ENCODE assay signal across 17 mouse cellular contexts in genomic region chr13:95779261-95779660, GRCm38 (mm10).
DNase-seq lines count a peak whose midpoint lies in the region; ATAC-seq and TF ChIP-seq lines count a peak whose summit lies in the region.
"Had no signal": no experiment of that assay in that cellular context is flagged by ENCODE, and none has a peak within 500 bp of the region (broad histone marks: within the 10 kb centered on the region; RNA-seq: fewer than 3 reads in every experiment).

No protein-coding gene starts in this region.

- 84% methylated on average over 8 of the region's 8 CpGs for WGBS in embryonic facial prominence, embryonic 10.5 days
- WGBS in intestine, embryonic 16.5 days, result 49% methylated on average over 8 of the region's 8 CpGs
- 44% methylated on average over 8 of the region's 8 CpGs for WGBS in stomach, embryonic 16.5 days
- 96% methylated on average over 8 of the region's 8 CpGs for WGBS in midbrain, embryonic 13.5 days
- 81% methylated on average over 8 of the region's 8 CpGs for WGBS in hindbrain, embryonic 11.5 days

- H3K36me3 ChIP-seq in embryonic facial prominence, embryonic 10.5 days (replicated peaks), result no peaks in the 10 kb centered on the region
- no peaks in the 10 kb centered on the region for H3K36me3 ChIP-seq in intestine, embryonic 16.5 days (ENCODE audit: control insufficient read depth, insufficient read depth, low read length)
- no peaks in the 10 kb centered on the region for H3K36me3 ChIP-seq in stomach, embryonic 16.5 days (ENCODE audit: control insufficient read depth, insufficient read depth, low read length)
- H3K36me3 ChIP-seq in midbrain, embryonic 13.5 days, result no peaks in the 10 kb centered on the region
- no peaks in the 10 kb centered on the region for H3K36me3 ChIP-seq in hindbrain, embryonic 11.5 days (ENCODE audit: control insufficient read depth, insufficient read depth, low read length)
- H3K36me3 ChIP-seq: forebrain, embryonic 15.5 days had no signal

- no peaks in the 10 kb centered on the region for H3K9me3 ChIP-seq in embryonic facial prominence, embryonic 10.5 days
- no peaks in the 10 kb centered on the region for H3K9me3 ChIP-seq in intestine, embryonic 16.5 days (ENCODE audit: control insufficient read depth, low read length)
- H3K9me3 ChIP-seq in stomach, embryonic 16.5 days (replicated peaks; ENCODE audit: control insufficient read depth, low read length), result no peaks in the 10 kb centered on the region
- H3K9me3 ChIP-seq in midbrain, embryonic 13.5 days, result no peaks in the 10 kb centered on the region
- no peaks in the 10 kb centered on the region for H3K9me3 ChIP-seq in hindbrain, embryonic 11.5 days (ENCODE audit: control insufficient read depth, low read length)
- H3K9me3 ChIP-seq: forebrain, embryonic 15.5 days; megakaryocyte, embryonic 14.5 days had no signal

- TF ChIP-seq CTCF in layer of hippocampus, adult 2 months (conservative IDR thresholded peaks at IDR 0.05), result no peak

- H3K27me3 ChIP-seq in embryonic facial prominence, embryonic 10.5 days (replicated peaks; ENCODE audit: low read depth, poor library complexity, severe bottlenecking), result no peaks in the 10 kb centered on the region
- no peaks in the 10 kb centered on the region for H3K27me3 ChIP-seq in intestine, embryonic 16.5 days (replicated peaks; ENCODE audit: control insufficient read depth, insufficient read depth, low read length)
- no peaks in the 10 kb centered on the region for H3K27me3 ChIP-seq in stomach, embryonic 16.5 days (ENCODE audit: control insufficient read depth, insufficient read depth, low read length)
- no peaks in the 10 kb centered on the region for H3K27me3 ChIP-seq in midbrain, embryonic 13.5 days
- H3K27me3 ChIP-seq in hindbrain, embryonic 11.5 days (ENCODE audit: control insufficient read depth, insufficient read depth, low read length), result no peaks in the 10 kb centered on the region
- H3K27me3 ChIP-seq: forebrain, embryonic 15.5 days; Patski had no signal

- H3K27ac ChIP-seq in layer of hippocampus, adult 2 months, result peak overlapping the region; percentile 92
- H3K27ac ChIP-seq in embryonic facial prominence, embryonic 10.5 days (replicated peaks), result peak overlapping the region; percentile 10
- H3K27ac ChIP-seq in intestine, embryonic 16.5 days (ENCODE audit: low read length), result no peak overlapping the region
- H3K27ac ChIP-seq in stomach, embryonic 16.5 days (ENCODE audit: low read length), result no peak overlapping the region
- H3K27ac ChIP-seq in midbrain, embryonic 13.5 days, result no peak overlapping the region
- H3K27ac ChIP-seq in hindbrain, embryonic 11.5 days (ENCODE audit: low read depth, low read length), result no peak overlapping the region
- H3K27ac ChIP-seq: forebrain, embryonic 15.5 days; liver, embryonic 14.5 days had no signal

- peak; percentile 41 for ATAC-seq in intestine, embryonic 16.5 days
- peak; percentile 48; the same call in 1 of the 2 replicates for ATAC-seq in stomach, embryonic 16.5 days (ENCODE audit: insufficient read depth, low FRiP score)
- ATAC-seq in midbrain, embryonic 13.5 days, result no peak
- no peak for ATAC-seq in hindbrain, embryonic 11.5 days (ENCODE audit: low FRiP score)
- ATAC-seq: activated CD4-positive, CD25-positive, alpha-beta regulatory T cell, adult 4 months; forebrain, embryonic 15.5 days; lung, postnatal 0 days; Patski had no signal

- H3K9ac ChIP-seq in intestine, embryonic 16.5 days (ENCODE audit: low read depth, low read length), result no peak overlapping the region
- H3K9ac ChIP-seq in stomach, embryonic 16.5 days (ENCODE audit: low read length), result no peak overlapping the region
- no peak overlapping the region for H3K9ac ChIP-seq in midbrain, embryonic 13.5 days (replicated peaks)
- H3K9ac ChIP-seq in hindbrain, embryonic 11.5 days (ENCODE audit: low read depth, low read length), result no peak overlapping the region
- H3K9ac ChIP-seq: forebrain, embryonic 15.5 days; liver, embryonic 14.5 days had no signal

- no peak overlapping the region for H3K4me3 ChIP-seq in layer of hippocampus, adult 2 months
- no peak overlapping the region for H3K4me3 ChIP-seq in embryonic facial prominence, embryonic 10.5 days
- no peak overlapping the region for H3K4me3 ChIP-seq in intestine, embryonic 16.5 days (ENCODE audit: low read length)
- no peak overlapping the region for H3K4me3 ChIP-seq in stomach, embryonic 16.5 days (replicated peaks; ENCODE audit: low read length)
- H3K4me3 ChIP-seq in midbrain, embryonic 13.5 days (replicated peaks), result no peak overlapping the region
- no peak overlapping the region for H3K4me3 ChIP-seq in hindbrain, embryonic 11.5 days (ENCODE audit: low read depth, low read length)
- H3K4me3 ChIP-seq: erythroblast, embryonic 14.5 days; forebrain, embryonic 15.5 days; megakaryocyte, embryonic 14.5 days had no signal

- DNase-seq in layer of hippocampus, adult 2 months (ENCODE audit: low spot score in 2 of 2), result no peak
- DNase-seq in layer of hippocampus, postnatal 10 days (ENCODE audit: low spot score in 2 of 2), result no peak
- no peak for DNase-seq in embryonic facial prominence, embryonic 10.5 days (ENCODE audit: low spot score)
- no peak for DNase-seq in hindbrain, embryonic 11.5 days (ENCODE audit: low spot score)
- DNase-seq: cerebellum, adult 9-10 months; kidney, adult 18-20 months; thymus, postnatal 14 days had no signal

- H3K4me2 ChIP-seq in intestine, embryonic 16.5 days (ENCODE audit: low read depth, low read length), result no peak overlapping the region
- H3K4me2 ChIP-seq in stomach, embryonic 16.5 days (ENCODE audit: low read depth, low read length), result no peak overlapping the region
- H3K4me2 ChIP-seq in midbrain, embryonic 13.5 days (replicated peaks), result no peak overlapping the region
- H3K4me2 ChIP-seq in hindbrain, embryonic 11.5 days (replicated peaks; ENCODE audit: low read depth, low read length), result no peak overlapping the region
- H3K4me2 ChIP-seq: forebrain, embryonic 15.5 days had no signal

- peaks cover 74% of the 10 kb centered on the region for H3K4me1 ChIP-seq in embryonic facial prominence, embryonic 10.5 days
- peaks cover 29% of the 10 kb centered on the region for H3K4me1 ChIP-seq in intestine, embryonic 16.5 days (ENCODE audit: control insufficient read depth, insufficient read depth, low read length)
- peaks cover 45% of the 10 kb centered on the region for H3K4me1 ChIP-seq in stomach, embryonic 16.5 days (ENCODE audit: control insufficient read depth, insufficient read depth, low read length)
- H3K4me1 ChIP-seq in midbrain, embryonic 13.5 days (replicated peaks), result peaks cover 29% of the 10 kb centered on the region
- H3K4me1 ChIP-seq in hindbrain, embryonic 11.5 days (replicated peaks; ENCODE audit: control insufficient read depth, insufficient read depth, low read length), result peaks cover 6% of the 10 kb centered on the region

Comparison
In these comparisons a context has a peak if more than half of its experiments do, and no peak if none do; other contexts are left out.
1. H3K27ac ChIP-seq: peak in layer of hippocampus, adult 2 months (single experiment) and embryonic facial prominence, embryonic 10.5 days (single experiment); none in intestine, embryonic 16.5 days (single experiment), stomach, embryonic 16.5 days (single experiment), midbrain, embryonic 13.5 days (single experiment) and hindbrain, embryonic 11.5 days (single experiment).
2. ATAC-seq: peak in intestine, embryonic 16.5 days (single experiment) and stomach, embryonic 16.5 days (single experiment); none in midbrain, embryonic 13.5 days (single experiment) and hindbrain, embryonic 11.5 days (single experiment).